ENCODE assay signal across 9 mouse cellular contexts in the genomic region with DNA sequence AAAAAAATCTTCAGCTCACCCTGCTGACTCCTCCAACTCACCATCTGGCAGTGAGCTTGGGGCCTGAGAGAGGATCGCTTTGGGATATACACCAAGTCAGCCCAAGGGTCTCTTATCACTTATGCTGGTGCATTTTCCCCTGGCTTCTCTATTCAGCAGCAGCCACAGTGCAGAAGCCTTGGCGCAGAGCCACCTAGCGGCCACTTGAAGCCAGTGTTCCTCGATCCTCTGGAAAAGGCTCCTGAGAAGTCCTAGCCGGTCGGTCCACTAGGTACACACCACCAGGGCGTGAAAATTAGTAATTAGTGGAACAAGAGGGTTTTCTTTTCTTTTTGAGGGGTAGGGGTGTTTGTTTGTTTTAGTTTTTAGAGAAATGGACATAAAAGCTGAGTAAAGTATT. TPM values are rescaled to one million over a fixed set of nuclear protein-coding genes. Genes with fewer than 3 reads are reported as not detected.
DNase-seq lines count a peak whose midpoint lies in the region; ATAC-seq and TF ChIP-seq lines count a peak whose summit lies in the region.
"Had no signal": no experiment of that assay in that cellular context is flagged by ENCODE, and none has a peak within 500 bp of the region (broad histone marks: within the 10 kb centered on the region; RNA-seq: fewer than 3 reads in every experiment).

No protein-coding gene starts in this region.

- H3K27me3 ChIP-seq in cerebellum, adult 2 months (ENCODE audit: control insufficient read depth, insufficient read depth, low read length), result no peaks in the 10 kb centered on the region
- H3K27me3 ChIP-seq in hindbrain, postnatal 0 days (ENCODE audit: insufficient read depth, low read length), result no peaks in the 10 kb centered on the region

- WGBS in cerebellum, adult 2 months, result under 1% methylated on average over 7 of the region's 7 CpGs
- WGBS in hindbrain, postnatal 0 days, result 3% methylated on average over 7 of the region's 7 CpGs

- no peaks in the 10 kb centered on the region for H3K9me3 ChIP-seq in hindbrain, postnatal 0 days (ENCODE audit: low read length)

- H3K36me3 ChIP-seq in hindbrain, postnatal 0 days (ENCODE audit: insufficient read depth, low read length), result no peaks in the 10 kb centered on the region

- intact Hi-C loops in left cerebral cortex, adult 2 months (cut with DNase I), result loop anchor here (5.0 to 10.0 kb wide), 2 partner anchors 34 to 244 kb away; a partner anchor contains a TSS

- peak; percentile 69 for DNase-seq in R1 (ENCODE audit: low read depth, low spot score)
- peak; percentile 39 to 46 for DNase-seq in cerebellum, adult 2 months
- DNase-seq in frontal cortex, adult 2 months (ENCODE audit: extremely low spot score in 1 of 2, low spot score in 1 of 2), result peak; percentile 33 to 89
- peak; percentile 92 for DNase-seq in hindbrain, postnatal 0 days (ENCODE audit: low spot score)
- peak; percentile 64 to 80 for DNase-seq in left cerebral cortex, adult 2 months (ENCODE audit: extremely low spot score in 1 of 2, low spot score in 2 of 2)
- peak; percentile 60 to 64 for DNase-seq in right cerebral cortex, postnatal 36 days (ENCODE audit: low spot score in 2 of 2)

- H3K4me3 ChIP-seq in cerebellum, adult 2 months (replicated peaks; ENCODE audit: insufficient read depth, low read depth, low read length), result no peak overlapping the region
- H3K4me3 ChIP-seq in hindbrain, postnatal 0 days (ENCODE audit: low read length), result no peak overlapping the region
- no peak overlapping the region for H3K4me3 ChIP-seq in left cerebral cortex, adult 2 months

- H3K27ac ChIP-seq in cerebellum, adult 2 months (ENCODE audit: insufficient read depth, low read length), result no peak overlapping the region
- H3K27ac ChIP-seq in hindbrain, postnatal 0 days, result no peak overlapping the region
- no peak overlapping the region for H3K27ac ChIP-seq in left cerebral cortex, adult 2 months

- no peak overlapping the region for H3K9ac ChIP-seq in hindbrain, postnatal 0 days (replicated peaks; ENCODE audit: low read length)

- ATAC-seq in hindbrain, postnatal 0 days, result peak; percentile 92
- ATAC-seq in megakaryocyte progenitor cell, adult 5-6 weeks (replicated peaks; ENCODE audit: poor library complexity), result peak; percentile 96
- ATAC-seq in erythroid progenitor cell, adult 5-6 weeks (replicated peaks; ENCODE audit: low FRiP score, poor library complexity, severe bottlenecking), result no peak

- no peak for TF ChIP-seq POLR2A in cerebellum, adult 2 months (IDR thresholded peaks at IDR 0.05; ENCODE audit: borderline replicate concordance, insufficient read depth, low read length)

- H3K4me2 ChIP-seq in hindbrain, postnatal 0 days (ENCODE audit: low read depth, low read length), result no peak overlapping the region

- peak; percentile 62 for TF ChIP-seq CTCF in cerebellum, adult 2 months (IDR thresholded peaks at IDR 0.05; ENCODE audit: borderline replicate concordance, insufficient read depth, low read depth, low read length)
- peak; percentile 93 for TF ChIP-seq CTCF in hindbrain, postnatal 0 days (IDR thresholded peaks at IDR 0.05; ENCODE audit: low read depth)
- peak; percentile 92 for TF ChIP-seq CTCF in left cerebral cortex, adult 2 months (IDR thresholded peaks at IDR 0.05)

- H3K4me1 ChIP-seq in cerebellum, adult 2 months (ENCODE audit: control insufficient read depth, insufficient read depth, low read length), result no peaks in the 10 kb centered on the region
- H3K4me1 ChIP-seq in hindbrain, postnatal 0 days (ENCODE audit: insufficient read depth, low read length), result no peaks in the 10 kb centered on the region

RNA-seq across cellular contexts. Expression of a gene that starts 6.7 kb away (rescaled TPM):
- polyA plus RNA-seq in cerebellum, adult 2 months (2012; rRNA removed), result not detected in 2 replicates
- not detected in 2 replicates for polyA plus RNA-seq in frontal cortex, adult 2 months (2012; rRNA removed)
- not detected in 2 replicates for total RNA-seq in hindbrain, postnatal 0 days (2014; rRNA removed)
- not detected in 2 replicates for polyA plus RNA-seq in hindbrain, postnatal 0 days (2015; fragmentation: Nextera tagmentation; extraction: Ambion mirVana)
- not detected for total RNA-seq in left cerebral cortex, adult 2 months (2021)
- total RNA-seq in megakaryocyte progenitor cell, adult 5-6 weeks (2015), result not detected in 2 replicates
- total RNA-seq in megakaryocyte progenitor cell, adult 5-6 weeks (2017), result not detected in 2 replicates
- total RNA-seq in erythroid progenitor cell, adult 5-6 weeks (2015; ENCODE audit: low replicate concordance), result not detected in 2 replicates
- not detected in 2 replicates for total RNA-seq in erythroid progenitor cell, adult 5-6 weeks (2017; ENCODE audit: low replicate concordance)
- polyA plus RNA-seq: gonadal fat pad, adult 2 months had no signal

RNA-seq across cellular contexts. Expression of a gene that starts 16.8 kb away (rescaled TPM):
- not detected in 2 replicates for polyA plus RNA-seq in cerebellum, adult 2 months (2012; rRNA removed)
- polyA plus RNA-seq in frontal cortex, adult 2 months (2012; rRNA removed), result not detected in 2 replicates
- 4.2 TPM in 1 of 2 replicates, not detected in the other for total RNA-seq in hindbrain, postnatal 0 days (2014; rRNA removed)
- 1.4 and 2.3 TPM in 2 replicates for polyA plus RNA-seq in hindbrain, postnatal 0 days (2015; fragmentation: Nextera tagmentation; extraction: Ambion mirVana)
- not detected for total RNA-seq in left cerebral cortex, adult 2 months (2021)
- total RNA-seq in megakaryocyte progenitor cell, adult 5-6 weeks (2015), result not detected in 2 replicates
- not detected in 2 replicates for total RNA-seq in megakaryocyte progenitor cell, adult 5-6 weeks (2017)
- not detected in 2 replicates for total RNA-seq in erythroid progenitor cell, adult 5-6 weeks (2015; ENCODE audit: low replicate concordance)
- not detected in 2 replicates for total RNA-seq in erythroid progenitor cell, adult 5-6 weeks (2017; ENCODE audit: low replicate concordance)
- polyA plus RNA-seq: gonadal fat pad, adult 2 months had no signal

RNA-seq across cellular contexts. Expression of a gene that starts 20.2 kb away (rescaled TPM):
- not detected in 2 replicates for polyA plus RNA-seq in cerebellum, adult 2 months (2012; rRNA removed)
- not detected in 2 replicates for polyA plus RNA-seq in frontal cortex, adult 2 months (2012; rRNA removed)
- total RNA-seq in hindbrain, postnatal 0 days (2014; rRNA removed), result not detected in 2 replicates
- not detected in 2 replicates for polyA plus RNA-seq in hindbrain, postnatal 0 days (2015; fragmentation: Nextera tagmentation; extraction: Ambion mirVana)
- total RNA-seq in left cerebral cortex, adult 2 months (2021), result not detected
- not detected in 2 replicates for total RNA-seq in megakaryocyte progenitor cell, adult 5-6 weeks (2015)
- not detected in 2 replicates for total RNA-seq in megakaryocyte progenitor cell, adult 5-6 weeks (2017)
- not detected in 2 replicates for total RNA-seq in erythroid progenitor cell, adult 5-6 weeks (2015; ENCODE audit: low replicate concordance)
- not detected in 2 replicates for total RNA-seq in erythroid progenitor cell, adult 5-6 weeks (2017; ENCODE audit: low replicate concordance)
- polyA plus RNA-seq: gonadal fat pad, adult 2 months had no signal

RNA-seq across cellular contexts. Expression of a gene that starts 31.8 kb away (rescaled TPM):
- not detected in 2 replicates for polyA plus RNA-seq in cerebellum, adult 2 months (2012; rRNA removed)
- not detected in 2 replicates for polyA plus RNA-seq in frontal cortex, adult 2 months (2012; rRNA removed)
- total RNA-seq in hindbrain, postnatal 0 days (2014; rRNA removed), result not detected in 2 replicates
- polyA plus RNA-seq in hindbrain, postnatal 0 days (2015; fragmentation: Nextera tagmentation; extraction: Ambion mirVana), result not detected in 2 replicates
- total RNA-seq in left cerebral cortex, adult 2 months (2021), result not detected
- total RNA-seq in megakaryocyte progenitor cell, adult 5-6 weeks (2015), result not detected in 2 replicates
- total RNA-seq in megakaryocyte progenitor cell, adult 5-6 weeks (2017), result not detected in 2 replicates
- not detected in 2 replicates for total RNA-seq in erythroid progenitor cell, adult 5-6 weeks (2015; ENCODE audit: low replicate concordance)
- total RNA-seq in erythroid progenitor cell, adult 5-6 weeks (2017; ENCODE audit: low replicate concordance), result not detected in 2 replicates
- polyA plus RNA-seq: gonadal fat pad, adult 2 months had no signal

RNA-seq across cellular contexts. Expression of a gene that starts 41.5 kb away (rescaled TPM):
- not detected in 2 replicates for polyA plus RNA-seq in cerebellum, adult 2 months (2012; rRNA removed)
- not detected in 2 replicates for polyA plus RNA-seq in frontal cortex, adult 2 months (2012; rRNA removed)
- not detected in 2 replicates for total RNA-seq in hindbrain, postnatal 0 days (2014; rRNA removed)
- polyA plus RNA-seq in hindbrain, postnatal 0 days (2015; fragmentation: Nextera tagmentation; extraction: Ambion mirVana), result not detected in 2 replicates
- total RNA-seq in left cerebral cortex, adult 2 months (2021), result not detected
- total RNA-seq in megakaryocyte progenitor cell, adult 5-6 weeks (2015), result not detected in 2 replicates
- not detected in 2 replicates for total RNA-seq in megakaryocyte progenitor cell, adult 5-6 weeks (2017)
- total RNA-seq in erythroid progenitor cell, adult 5-6 weeks (2015; ENCODE audit: low replicate concordance), result not detected in 2 replicates
- total RNA-seq in erythroid progenitor cell, adult 5-6 weeks (2017; ENCODE audit: low replicate concordance), result not detected in 2 replicates
- polyA plus RNA-seq: gonadal fat pad, adult 2 months had no signal
